Mouse (Mus musculus) gastrocnemius, postnatal 14 days (tissue): ENCODE results near the gene Usp51. TPM values are rescaled to one million over a fixed set of nuclear protein-coding genes. Genes with fewer than 3 reads are reported as not detected.
"Not testable (repeated sequence)": the region's sequence is repeated elsewhere in the genome, so short reads cannot be mapped to it uniquely, and the experiment has no call there.

Experiments
- DNase-seq: peaks from one replicate; pipeline ENCODE4 v3.0.0; 2021; ENCODE audit warnings: mixed read lengths
- intact Hi-C: fragments of 180-260 bp; cut with DNase I; formaldehyde crosslinking; loops from one replicate; pipeline ENCODE4 v1.15.1; 2025; ENCODE audit warnings: low total_unique reads
- long read RNA-seq, 2 experiments: library from polyadenylated mRNA; stranded (forward); transcript quantifications; one replicate each; pipeline ENCODE4 v2.0.0; 2021
- total RNA-seq, 2 experiments: library from RNA; stranded (reverse); gene quantifications; 2 replicates each; pipeline ENCODE4 v1.2.3; 2021

Gene Usp51
- total RNA-seq, result under 1 TPM in 1 of 2 experiments, not detected in 1; 0.08 TPM
- long read RNA-seq, experiment 1, result 0 reads
- long read RNA-seq, experiment 2, result 0 reads

- DNase-seq, result peak; percentile 6
- intact Hi-C loops, result no loop called here
These were observed at the start of gene Usp51 for GRCm38 (mm10) chrX:153006387-153006841. Gene Usp51 (plus strand): TSS chrX:153006469.

DNA sequence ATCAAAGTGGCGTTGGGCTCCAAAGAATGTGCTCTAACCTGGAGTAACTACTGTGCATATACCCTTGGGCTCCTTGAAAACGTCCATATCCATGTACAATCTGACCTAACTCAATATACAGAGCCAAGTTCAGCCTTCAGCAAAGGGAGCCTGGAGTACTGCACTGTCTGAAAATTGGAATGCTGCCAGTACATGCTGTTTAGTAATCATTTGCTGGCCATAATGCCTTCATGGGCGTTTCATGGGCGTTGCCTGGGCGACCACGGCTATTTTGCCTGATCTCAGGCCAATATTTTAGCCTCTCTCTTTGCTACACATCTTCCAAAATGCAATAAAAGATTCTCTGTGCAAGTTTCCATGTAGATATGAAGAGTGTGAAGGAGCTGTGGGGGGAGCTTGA is 36.7 kb upstream of the Usp51 start:
- peak; percentile 7 for DNase-seq
- intact Hi-C loops, result no loop called here

GRCm38 (mm10) chrX:152973476-152974203 is 32.6 kb upstream of the Usp51 start:
- DNase-seq, intact Hi-C loops: not testable (repeated sequence)

DNA sequence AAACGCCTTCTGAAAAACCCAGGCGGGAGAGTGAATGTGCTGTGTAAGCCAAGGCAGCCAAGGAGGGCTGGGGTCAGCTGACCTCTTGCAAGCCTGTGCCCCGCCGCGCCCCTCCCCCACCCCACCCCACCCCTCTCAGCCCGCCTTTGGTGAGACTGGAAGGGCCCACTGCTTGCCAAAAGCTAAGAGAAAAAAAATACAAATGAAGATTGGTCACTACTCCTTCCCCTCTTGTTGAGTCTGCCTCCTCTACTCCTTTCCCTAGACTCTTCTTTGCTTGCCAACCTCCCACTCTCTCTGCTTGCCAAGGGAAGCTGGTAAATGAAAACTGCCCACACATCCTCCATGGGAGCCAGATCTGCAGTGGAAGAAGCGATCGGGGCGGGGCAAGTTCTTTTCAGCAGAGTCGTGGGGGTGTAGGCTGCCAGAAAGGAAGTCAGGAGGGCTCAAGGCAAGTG is 32.0 kb upstream of the Usp51 start:
- intact Hi-C loops, result no loop called here
- no peak for DNase-seq

DNA sequence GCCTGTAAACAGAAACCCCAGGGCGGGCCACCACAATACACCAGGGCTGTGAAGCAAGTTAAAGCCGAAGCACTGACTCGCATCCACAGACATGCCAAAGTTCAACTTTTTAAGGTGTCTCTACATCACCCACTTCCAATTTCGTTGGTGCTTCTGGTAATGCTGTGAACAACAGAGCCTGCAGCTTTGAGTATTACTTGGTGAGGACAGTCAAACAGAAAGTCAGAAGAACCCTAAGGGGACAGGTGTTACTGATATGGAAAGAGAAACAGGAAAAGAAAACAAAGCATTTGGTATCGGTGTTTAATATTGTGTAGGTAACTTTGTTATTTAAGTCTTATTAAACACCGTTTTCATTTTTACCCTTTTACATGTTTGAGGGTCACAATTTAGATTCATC is 29.7 kb upstream of the Usp51 start:
- DNase-seq, result no peak
- intact Hi-C loops, result no loop called here

- intact Hi-C loops, result no loop called here
These were observed 21.3 kb upstream of the Usp51 start for GRCm38 (mm10) chrX:152985009-152985408.

GRCm38 (mm10) chrX:152989852-152990251 is 16.4 kb upstream of the Usp51 start:
- DNase-seq, intact Hi-C loops: not testable (repeated sequence)

More at GRCm38 (mm10) chrX:152985009-152985408, 21.3 kb upstream of the Usp51 start:
- no peak for DNase-seq

GRCm38 (mm10) chrX:152996105-152996504 is 10.2 kb upstream of the Usp51 start:
- DNase-seq, intact Hi-C loops: not testable (repeated sequence)

- peak; percentile 44 for DNase-seq
These were observed 884 bp downstream of the Usp51 start for GRCm38 (mm10) chrX:153007021-153007684.

GRCm38 (mm10) chrX:153007685-153008047 is 1.4 kb downstream of the Usp51 start:
- no peak for DNase-seq
- intact Hi-C loops, result no loop called here

More at GRCm38 (mm10) chrX:153007021-153007684, 884 bp downstream of the Usp51 start:
- intact Hi-C loops, result no loop called here

DNA sequence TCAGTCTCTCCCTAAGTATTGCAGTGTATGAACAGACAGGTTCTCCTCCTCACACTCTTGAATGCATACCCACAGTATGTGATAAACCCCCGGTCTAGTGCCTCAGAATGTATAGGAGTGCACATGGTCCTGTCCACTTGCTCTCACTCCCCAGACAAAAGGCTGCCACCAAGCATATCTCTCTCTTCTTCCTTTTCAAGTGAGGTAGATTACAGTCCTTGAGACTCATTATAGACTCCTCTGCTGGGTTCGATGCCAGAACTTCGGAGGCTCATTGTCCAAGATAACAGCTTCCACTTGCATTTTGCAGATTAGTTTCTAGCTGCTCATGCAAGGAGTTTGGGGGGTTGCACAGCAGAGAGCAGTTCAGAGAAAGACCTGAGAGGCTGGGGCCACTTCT is 19.0 kb downstream of the Usp51 start:
- intact Hi-C loops, DNase-seq: not testable (repeated sequence)

DNA sequence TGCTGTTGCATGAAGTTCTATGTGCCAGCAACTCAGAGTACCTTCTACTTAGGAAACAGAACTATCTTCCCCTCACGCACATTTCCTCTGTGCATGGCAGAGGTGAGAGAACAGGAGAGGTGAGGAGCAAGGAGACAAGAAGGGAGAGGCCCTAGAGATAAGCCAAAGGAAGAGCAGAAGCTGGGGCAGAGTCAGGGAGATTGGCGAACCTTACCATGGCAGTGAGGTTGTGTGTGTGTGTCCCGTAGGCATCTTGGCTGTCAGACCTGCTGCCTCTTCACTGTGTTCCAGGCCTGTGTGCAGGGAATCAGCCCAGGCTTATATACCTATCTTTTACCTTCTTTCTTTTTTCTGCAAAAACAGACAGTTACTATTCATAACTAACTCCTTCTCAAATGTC is 19.4 kb downstream of the Usp51 start:
- DNase-seq, intact Hi-C loops: not testable (repeated sequence)

DNA sequence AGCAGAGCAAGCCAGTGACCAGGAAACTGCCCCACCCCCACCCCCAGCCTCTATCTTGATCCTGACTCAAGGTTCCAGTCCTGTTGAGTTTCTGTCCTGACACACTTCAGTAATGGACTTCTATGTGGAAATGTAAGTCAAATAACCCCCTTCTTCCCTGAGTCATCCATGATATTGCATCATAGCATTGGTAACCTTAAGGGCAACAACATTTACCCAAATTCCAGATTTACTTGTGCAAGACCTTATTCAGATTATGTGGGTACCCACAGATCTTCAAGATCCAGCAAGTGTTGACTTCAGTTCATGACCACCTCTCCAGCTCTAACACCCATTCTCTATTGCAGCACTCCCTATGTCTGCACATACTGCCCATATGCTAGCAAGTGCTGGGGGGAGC is 25.3 kb downstream of the Usp51 start:
- DNase-seq, intact Hi-C loops: not testable (repeated sequence)

GRCm38 (mm10) chrX:153037087-153037971 is 31.1 kb downstream of the Usp51 start, which contains the start of gene Mageh1:
Gene Mageh1 (minus strand): TSS chrX:153037575.
- DNase-seq, result peak; percentile 78
- intact Hi-C loops, result no loop called here

DNA sequence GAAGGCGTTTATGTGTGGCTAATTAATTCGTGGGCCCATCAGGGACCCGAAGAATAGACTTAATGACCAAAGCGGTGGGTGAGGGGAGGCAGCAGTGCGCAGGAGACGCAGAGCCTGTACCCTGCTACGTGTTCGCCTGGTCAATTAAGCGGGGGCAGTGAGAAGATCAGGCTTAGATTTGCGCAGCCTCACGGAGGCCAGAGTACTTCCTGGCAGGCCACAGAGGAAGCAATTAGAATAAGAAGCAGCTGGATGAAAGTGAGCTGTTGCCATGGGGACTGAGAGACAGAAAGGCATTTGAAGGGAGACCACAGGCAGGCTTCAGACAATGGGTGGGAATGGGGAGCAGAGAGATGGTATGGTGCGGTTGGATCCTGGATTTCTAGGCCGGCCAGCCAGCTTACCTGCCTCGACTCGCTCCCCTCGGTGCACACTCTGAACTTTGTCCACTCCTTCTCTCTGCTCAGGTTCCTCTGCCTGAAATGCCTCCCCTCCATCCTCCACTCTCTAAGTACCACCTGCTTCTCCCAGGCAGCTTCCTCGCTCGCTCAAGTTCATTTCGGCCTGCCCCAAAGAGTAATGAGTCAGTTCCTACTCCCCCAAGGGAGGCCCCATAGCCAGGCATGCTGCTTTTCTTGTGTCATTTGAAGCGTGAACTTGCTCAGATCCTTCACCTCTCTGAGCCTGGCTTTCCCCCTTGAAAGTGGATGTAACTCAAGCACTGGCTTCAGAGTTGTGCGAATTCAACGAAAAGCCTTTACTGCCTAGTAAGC is 31.9 kb downstream of the Usp51 start:
- intact Hi-C loops, DNase-seq: not testable (repeated sequence)
